Mouse (Mus musculus) myocyte (in vitro differentiated cells): Measurements from ENCODE around the gene Rps12-ps3. TPM values are rescaled to one million over a fixed set of nuclear protein-coding genes. Genes with fewer than 3 reads are reported as not detected.

Source experiments
- H3K27me3 ChIP-seq: one replicate; pipeline ENCODE4 v1.6.1; 2011; ENCODE audit not compliant: control insufficient read depth, insufficient read depth, insufficient read length
- H3K36me3 ChIP-seq: one replicate; pipeline ENCODE4 v1.6.1; 2011; ENCODE audit not compliant: control insufficient read depth, insufficient read depth
- H3K4me2 ChIP-seq: one replicate; pipeline ENCODE4 v1.6.1; 2011; ENCODE audit warnings: low read depth, control low read depth
- H3K4me3 ChIP-seq: one replicate; pipeline ENCODE4 v1.5.1; 2011; ENCODE audit warnings: mild to moderate bottlenecking, control low read depth, moderate library complexity
- H3K79me2 ChIP-seq: one replicate; pipeline ENCODE4 v1.6.1; 2011; ENCODE audit not compliant: control insufficient read depth, insufficient read depth
- H3ac ChIP-seq: one replicate; pipeline ENCODE4 v1.6.1; 2011; ENCODE audit not compliant: control insufficient read depth, insufficient read length
- CEBPB ChIP-seq: IDR thresholded peaks from 2 replicates; pipeline ENCODE4 v1.6.1; 2011; ENCODE audit warnings: mild to moderate bottlenecking, moderate library complexity; ENCODE audit not compliant: poor library complexity, insufficient read depth, severe bottlenecking
- E2F4 ChIP-seq: IDR thresholded peaks from one replicate; pipeline ENCODE4 v1.6.1; 2011; ENCODE audit warnings: mild to moderate bottlenecking, control low read depth, moderate library complexity; ENCODE audit not compliant: insufficient read depth
- MAX ChIP-seq: IDR thresholded peaks from one replicate; pipeline ENCODE4 v1.6.1; 2011; ENCODE audit warnings: low read depth, mild to moderate bottlenecking, control low read depth
- MYOD1 ChIP-seq, 3 experiments: IDR thresholded peaks; one replicate each; pipeline ENCODE4 v1.6.1; 2011; ENCODE audit warnings: control low read depth in 2 of 3, low read depth in 2 of 3, mild to moderate bottlenecking in 2 of 3, moderate library complexity in 1 of 3; ENCODE audit not compliant: insufficient read length in 2 of 3, control insufficient read depth in 1 of 3
- MYOG ChIP-seq, 3 experiments: IDR thresholded peaks; one replicate each; pipeline ENCODE4 v1.6.1; 2011; ENCODE audit warnings: control low read depth in 2 of 3, low read depth in 2 of 3, mild to moderate bottlenecking in 2 of 3; ENCODE audit not compliant: insufficient read length in 2 of 3, control insufficient read depth in 1 of 3, insufficient read depth in 1 of 3
- POLR2A ChIP-seq: IDR thresholded peaks from one replicate; pipeline ENCODE4 v1.6.1; 2011; ENCODE audit warnings: low read depth, mild to moderate bottlenecking, control low read depth, moderate library complexity; ENCODE audit not compliant: insufficient read length
- POLR2AphosphoS2 ChIP-seq: IDR thresholded peaks from one replicate; pipeline ENCODE4 v1.6.1; 2011; ENCODE audit warnings: low read depth, control low read depth; ENCODE audit not compliant: insufficient read length
- REST ChIP-seq: IDR thresholded peaks from one replicate; pipeline ENCODE4 v1.6.1; 2011; ENCODE audit warnings: mild to moderate bottlenecking, control low read depth, moderate library complexity; ENCODE audit not compliant: insufficient read depth, insufficient read length
- SRF ChIP-seq: IDR thresholded peaks from one replicate; pipeline ENCODE4 v1.6.1; 2011; ENCODE audit warnings: low read depth; ENCODE audit not compliant: control insufficient read depth, insufficient read length
- TCF12 ChIP-seq: IDR thresholded peaks from one replicate; pipeline ENCODE4 v1.6.1; 2011; ENCODE audit warnings: mild to moderate bottlenecking, control low read depth; ENCODE audit not compliant: poor library complexity, insufficient read depth, severe bottlenecking
- TCF3 ChIP-seq: IDR thresholded peaks from one replicate; pipeline ENCODE4 v1.6.1; 2011; ENCODE audit warnings: low read depth, control low read depth; ENCODE audit not compliant: insufficient read length
- USF1 ChIP-seq: IDR thresholded peaks from one replicate; pipeline ENCODE4 v1.6.1; 2011; ENCODE audit warnings: low read depth, mild to moderate bottlenecking, control low read depth, moderate library complexity
- polyA plus RNA-seq: library from polyadenylated mRNA; unstranded; fragments of >200 nt; fragmentation: generic; extraction: Trizol; gene quantifications from one replicate; pipeline ENCODE4 v1.2.1, GENCODE M21; 2012; ENCODE audit warnings: missing spikeins

Gene Rps12-ps3
- polyA plus RNA-seq, 1 experiment: 700 TPM

GRCm38 (mm10) chr19:59330816-59331225, 8.7 kb downstream of the Rps12-ps3 start:
- H3K4me2 ChIP-seq: no peak overlapping the region
- TF ChIP-seq SRF: no peak
- TF ChIP-seq CEBPB: no peak
- no peak for TF ChIP-seq MAX
- no peak for TF ChIP-seq MYOG (IDR thresholded peaks at IDR 0.05; ENCODE audit: control insufficient read depth in 1 of 3, insufficient read depth in 1 of 3, insufficient read length in 2 of 3, low read depth in 2 of 3)
- TF ChIP-seq USF1: no peak
- no peak for TF ChIP-seq POLR2AphosphoS2
- no peak overlapping the region for H3ac ChIP-seq
- H3K4me3 ChIP-seq: no peak overlapping the region
- peaks cover 6% of the 10 kb centered on the region for H3K36me3 ChIP-seq
- peaks cover 91% of the 10 kb centered on the region for H3K79me2 ChIP-seq
- H3K27me3 ChIP-seq: no peaks in the 10 kb centered on the region

DNA sequence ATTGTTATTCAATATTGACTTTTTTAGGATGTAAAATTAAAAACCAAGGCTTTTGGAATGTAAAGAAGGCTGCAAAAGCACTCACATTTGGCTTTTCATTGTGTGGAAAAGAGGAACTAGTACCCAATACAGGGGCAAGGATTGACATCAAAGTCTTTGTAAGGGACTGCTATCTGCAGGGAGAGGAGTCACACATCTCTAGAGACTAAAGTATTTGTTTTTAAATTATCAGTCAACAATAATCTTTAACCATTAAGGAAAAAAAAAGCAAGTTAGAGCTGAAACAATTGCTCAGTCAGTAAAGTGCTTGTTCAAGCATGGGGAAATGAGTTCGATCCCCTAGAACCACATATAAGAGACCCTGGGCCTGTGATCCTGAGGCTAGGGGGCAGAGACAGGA, 14.6 kb downstream of the Rps12-ps3 start:
- Histone ChIP-seq H3K4me2 (no peak overlapping the region), H3K79me2 (peaks cover 95% of the 10 kb centered on the region), H3ac (no peak overlapping the region), H3K36me3 (no peaks in the 10 kb centered on the region), H3K27me3 (no peaks in the 10 kb centered on the region), H3K4me3 (no peak overlapping the region)
- TF ChIP-seq TCF3: no peak
- TF ChIP-seq E2F4: no peak
- TF ChIP-seq TCF12: no peak
- TF ChIP-seq MYOG (IDR thresholded peaks at IDR 0.05; ENCODE audit: control insufficient read depth in 1 of 3, insufficient read depth in 1 of 3, insufficient read length in 2 of 3, low read depth in 2 of 3): no peak
- TF ChIP-seq POLR2A: no peak
- TF ChIP-seq CEBPB: no peak
- TF ChIP-seq USF1: no peak
- TF ChIP-seq SRF: no peak
- TF ChIP-seq MAX: no peak
- TF ChIP-seq MYOD1 (IDR thresholded peaks at IDR 0.05; ENCODE audit: control insufficient read depth in 1 of 3, insufficient read length in 2 of 3, low read depth in 2 of 3): no peak
- TF ChIP-seq POLR2AphosphoS2: no peak
- TF ChIP-seq REST: no peak

GRCm38 (mm10) chr19:59337872-59338681, 16.0 kb downstream of the Rps12-ps3 start:
- Histone ChIP-seq H3K4me2 (peak overlapping the region; percentile 70), H3K36me3 (no peaks in the 10 kb centered on the region), H3K79me2 (peaks cover 95% of the 10 kb centered on the region), H3K4me3 (no peak overlapping the region), H3ac (no peak overlapping the region), H3K27me3 (no peaks in the 10 kb centered on the region)
- TF ChIP-seq REST (no peak), CEBPB (peak; percentile 53; the same call in 1 of the 2 replicates)

DNA sequence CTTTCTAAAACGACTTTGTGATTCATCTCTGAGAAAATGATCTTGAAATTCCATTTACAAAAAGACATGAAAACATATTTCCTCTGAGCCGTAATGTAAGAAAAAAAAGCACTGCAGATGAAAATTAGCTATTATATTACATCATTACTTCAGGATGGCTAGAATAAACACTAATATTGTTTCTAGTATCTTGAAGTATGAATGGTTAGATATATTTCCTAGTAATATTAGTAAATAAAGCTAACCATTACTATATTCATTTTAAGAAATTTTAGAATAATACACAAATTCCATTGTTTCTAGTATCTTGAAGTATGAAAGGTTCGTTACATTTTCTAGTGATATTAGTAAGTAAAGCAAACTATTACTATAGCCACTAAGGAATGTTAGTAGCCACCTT, 17.8 kb downstream of the Rps12-ps3 start:
- no peak overlapping the region for H3ac ChIP-seq
- no peak overlapping the region for H3K4me3 ChIP-seq
- TF ChIP-seq E2F4: no peak
- no peak for TF ChIP-seq USF1
- TF ChIP-seq REST: no peak
- no peak for TF ChIP-seq MYOG (IDR thresholded peaks at IDR 0.05; ENCODE audit: control insufficient read depth in 1 of 3, insufficient read depth in 1 of 3, insufficient read length in 2 of 3, low read depth in 2 of 3)
- TF ChIP-seq SRF: no peak
- no peak for TF ChIP-seq TCF3
- no peak for TF ChIP-seq CEBPB
- no peak for TF ChIP-seq TCF12
- H3K4me2 ChIP-seq: peak overlapping the region; percentile 70
- H3K27me3 ChIP-seq: no peaks in the 10 kb centered on the region
- peaks cover 95% of the 10 kb centered on the region for H3K79me2 ChIP-seq
- no peaks in the 10 kb centered on the region for H3K36me3 ChIP-seq

- Histone ChIP-seq H3K27me3 (no peaks in the 10 kb centered on the region), H3K36me3 (no peaks in the 10 kb centered on the region), H3K4me2 (peak overlapping the region; percentile 87), H3ac (no peak overlapping the region), H3K79me2 (peaks cover 66% of the 10 kb centered on the region), H3K4me3 (peak overlapping the region; percentile 97)
- TF ChIP-seq POLR2A: no peak
- no peak for TF ChIP-seq TCF12
- no peak for TF ChIP-seq SRF
- no peak for TF ChIP-seq MYOD1 (IDR thresholded peaks at IDR 0.05; ENCODE audit: control insufficient read depth in 1 of 3, insufficient read length in 2 of 3, low read depth in 2 of 3)
- TF ChIP-seq MAX: no peak
- TF ChIP-seq TCF3: no peak
- TF ChIP-seq POLR2AphosphoS2: no peak
- TF ChIP-seq E2F4: no peak
- no peak for TF ChIP-seq REST
- TF ChIP-seq USF1: no peak
Observed at GRCm38 (mm10) chr19:59342964-59343363, 20.9 kb downstream of the Rps12-ps3 start.
